Mouse (Mus musculus) c-Kit-positive CD71-positive TER-119-positive erythroid progenitor cells, embryonic 14.5 days (primary cell): ENCODE data around the gene Tnfrsf1b.
A peak's percentile ranks its signal among the peaks of the same experiment; 100 is the strongest.

Source experiments
- DNase-seq: peaks from one replicate; pipeline ENCODE4 v3.0.0-alpha.2; 2013; ENCODE audit warnings: low spot score

Tnfrsf1b gene

GRCm38 (mm10) chr4:145257751-145258434, 11.2 kb upstream of the Tnfrsf1b start:
- DNase-seq: no peak

GRCm38 (mm10) chr4:145256144-145256543, 9.5 kb upstream of the Tnfrsf1b start:
- DNase-seq: no peak

DNA sequence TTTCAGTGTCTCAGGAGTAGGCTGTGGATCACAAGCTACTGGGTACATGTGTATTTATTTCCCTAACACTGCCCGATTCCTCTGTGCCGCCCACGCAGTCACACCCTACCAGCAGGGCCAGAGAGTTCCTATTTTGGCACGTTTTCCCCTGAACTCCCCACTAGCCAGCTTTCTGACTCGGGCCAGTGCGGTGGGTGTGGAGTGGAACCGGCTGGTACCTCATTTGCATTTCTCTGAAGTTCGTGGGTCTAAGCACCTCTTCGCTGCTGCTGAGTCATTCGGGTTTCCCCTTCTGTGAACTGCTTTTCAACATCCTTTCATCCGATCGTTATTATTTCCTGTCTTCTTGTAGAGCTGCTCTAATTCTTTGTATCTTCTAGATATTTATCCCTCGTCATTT, 7.7 kb upstream of the Tnfrsf1b start:
- no peak for DNase-seq

- DNase-seq: no peak
Measured at GRCm38 (mm10) chr4:145252611-145253010, 5.9 kb upstream of the Tnfrsf1b start.

GRCm38 (mm10) chr4:145251546-145251945, 4.9 kb upstream of the Tnfrsf1b start:
- no peak for DNase-seq

DNA sequence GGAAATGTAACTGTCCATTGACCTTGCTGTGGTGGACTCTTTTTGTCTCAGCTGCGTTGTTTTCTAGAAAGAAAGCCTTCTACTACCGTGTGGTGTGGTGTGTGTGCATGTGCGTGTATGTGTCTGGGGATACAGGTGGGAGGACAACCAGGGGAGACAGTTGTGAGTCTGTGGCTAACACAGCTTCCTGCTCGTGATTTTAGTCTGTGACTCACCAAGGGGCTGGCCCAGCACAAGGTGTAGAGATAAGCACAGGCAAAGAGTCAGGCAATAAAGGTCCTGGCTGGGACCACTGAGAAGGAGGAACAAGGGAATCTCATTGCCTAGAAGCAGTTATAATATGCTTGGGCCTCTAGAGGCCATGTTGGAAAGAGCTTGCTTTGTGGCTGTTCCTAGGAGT, 3.3 kb upstream of the Tnfrsf1b start:
- DNase-seq: no peak

GRCm38 (mm10) chr4:145247556-145247955, 886 bp upstream of the Tnfrsf1b start:
- DNase-seq: no peak

GRCm38 (mm10) chr4:145245581-145245980, 1.1 kb downstream of the Tnfrsf1b start:
- no peak for DNase-seq

GRCm38 (mm10) chr4:145244676-145245075, 2.0 kb downstream of the Tnfrsf1b start:
- DNase-seq: no peak

GRCm38 (mm10) chr4:145242719-145243350, 3.8 kb downstream of the Tnfrsf1b start:
- no peak for DNase-seq

DNA sequence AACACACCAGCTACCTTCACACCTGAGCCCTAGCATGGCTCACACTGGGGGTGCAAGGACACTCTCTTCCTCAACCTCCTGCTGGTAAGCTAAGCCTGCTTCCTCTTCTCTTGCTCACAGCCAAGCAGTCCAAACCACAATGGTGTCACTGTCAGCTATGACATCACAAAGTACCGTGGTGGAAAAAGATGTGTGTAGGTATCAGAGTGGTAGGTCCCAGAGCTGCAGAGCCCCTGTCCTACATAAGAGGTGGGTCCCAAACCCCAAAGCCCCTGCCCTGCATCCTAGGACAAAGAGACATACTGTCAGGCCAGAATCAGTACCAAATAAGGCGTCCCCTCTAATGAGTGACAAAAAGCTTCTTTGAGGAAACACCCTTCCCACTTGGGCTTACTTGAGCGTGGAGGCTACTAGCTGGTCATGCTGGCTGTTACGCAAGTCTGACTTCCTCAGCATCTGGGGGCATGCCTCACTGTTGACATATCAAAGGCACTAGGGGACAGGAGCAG, 5.9 kb downstream of the Tnfrsf1b start:
- DNase-seq: no peak

- DNase-seq: no peak
Measured at GRCm38 (mm10) chr4:145239049-145239830, 7.4 kb downstream of the Tnfrsf1b start.

DNA sequence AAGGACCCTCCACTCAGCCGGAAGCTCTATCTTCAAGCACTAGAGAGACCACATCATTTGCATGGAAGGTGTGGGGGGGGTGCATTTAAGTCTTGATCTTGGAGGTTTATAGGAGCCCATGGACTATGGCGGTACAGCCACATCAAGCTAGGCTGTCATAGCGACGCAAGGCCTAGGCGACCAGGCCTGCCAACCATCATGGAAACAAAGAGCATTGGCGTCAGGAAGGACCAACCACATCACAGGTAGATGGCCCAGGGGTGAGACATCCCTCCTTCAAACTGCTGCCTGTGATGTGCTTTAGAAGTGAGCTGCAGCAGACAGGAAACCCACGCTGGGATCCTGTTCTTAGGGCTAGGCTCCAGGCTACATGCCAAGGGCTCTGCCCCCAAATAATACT, 10.6 kb downstream of the Tnfrsf1b start:
- DNase-seq: no peak

- DNase-seq: no peak
Measured at GRCm38 (mm10) chr4:145233487-145234228, 13.0 kb downstream of the Tnfrsf1b start.

DNA sequence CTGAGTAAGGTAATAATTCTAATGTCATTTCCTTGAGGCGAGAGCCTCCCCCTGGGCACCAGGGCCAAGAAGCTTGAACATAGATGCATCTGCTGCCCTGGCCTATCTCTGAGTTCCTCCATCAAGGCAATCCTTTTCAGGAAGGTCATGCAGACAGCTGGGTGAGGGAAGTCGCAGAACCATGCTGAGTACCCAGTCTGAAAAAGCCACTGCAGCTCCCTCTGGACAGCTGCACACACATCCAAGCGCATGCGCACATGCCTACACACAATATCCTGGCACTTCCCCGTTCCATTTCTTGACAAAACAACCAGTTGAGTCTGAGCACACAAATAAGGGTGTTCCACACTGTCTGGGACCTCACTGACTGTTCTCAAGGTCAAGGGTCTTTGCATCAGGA, 14.9 kb downstream of the Tnfrsf1b start:
- DNase-seq: no peak

- DNase-seq: no peak
Measured at GRCm38 (mm10) chr4:145230647-145231046, 16.0 kb downstream of the Tnfrsf1b start.

DNA sequence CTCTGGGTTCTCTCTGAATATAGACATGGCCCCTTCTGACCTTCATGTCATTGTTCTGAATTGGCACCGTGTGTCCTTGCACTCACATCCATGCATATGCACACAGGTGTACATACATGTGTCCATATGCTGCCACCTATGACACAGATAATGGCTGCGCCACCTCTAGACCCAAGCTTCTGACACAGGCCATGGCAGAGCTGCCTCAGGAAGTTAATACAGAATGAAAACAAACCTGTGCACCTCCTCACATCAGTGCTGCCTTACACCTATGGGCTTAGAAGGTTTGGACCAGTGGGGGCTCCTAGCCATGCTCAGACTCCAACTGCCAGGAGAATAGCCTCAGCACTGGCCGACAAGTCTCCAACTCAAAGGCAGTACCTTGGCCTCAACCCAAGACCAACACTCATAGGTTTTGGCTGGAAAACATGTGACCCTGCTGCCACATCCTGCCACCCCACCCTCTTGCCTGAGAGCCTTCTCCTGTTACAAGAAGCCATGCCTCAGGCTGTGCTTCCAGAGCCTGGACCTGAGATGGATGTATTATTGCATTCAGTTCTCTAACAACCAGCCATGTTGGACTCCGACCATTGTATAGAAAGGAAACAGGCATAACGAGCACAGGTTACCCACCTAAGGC, 17.0 kb downstream of the Tnfrsf1b start:
- DNase-seq: no peak

GRCm38 (mm10) chr4:145229051-145229450, 17.6 kb downstream of the Tnfrsf1b start:
- DNase-seq: no peak

- DNase-seq: no peak
Measured at GRCm38 (mm10) chr4:145224613-145225012, 22.1 kb downstream of the Tnfrsf1b start.

DNA sequence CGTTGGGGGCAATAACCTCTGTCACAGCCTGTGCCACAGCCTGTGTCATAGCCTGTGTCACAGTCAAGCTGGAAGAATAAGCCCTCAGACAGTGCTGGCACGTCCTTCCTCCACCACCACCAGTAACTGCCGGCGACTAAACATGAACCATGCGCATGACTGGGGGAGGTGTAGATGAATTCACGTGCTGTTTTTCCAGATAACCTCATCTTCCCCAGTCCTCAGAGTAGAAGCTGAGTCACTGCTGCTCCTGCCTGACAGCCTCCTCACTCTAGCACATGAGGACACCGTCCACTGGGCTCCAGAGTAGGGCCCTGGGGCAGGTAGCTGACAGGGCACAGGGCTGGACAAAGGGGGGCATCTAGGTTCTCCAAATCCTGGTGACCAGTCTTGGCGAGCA, 24.6 kb downstream of the Tnfrsf1b start:
- DNase-seq: peak; percentile 51

DNA sequence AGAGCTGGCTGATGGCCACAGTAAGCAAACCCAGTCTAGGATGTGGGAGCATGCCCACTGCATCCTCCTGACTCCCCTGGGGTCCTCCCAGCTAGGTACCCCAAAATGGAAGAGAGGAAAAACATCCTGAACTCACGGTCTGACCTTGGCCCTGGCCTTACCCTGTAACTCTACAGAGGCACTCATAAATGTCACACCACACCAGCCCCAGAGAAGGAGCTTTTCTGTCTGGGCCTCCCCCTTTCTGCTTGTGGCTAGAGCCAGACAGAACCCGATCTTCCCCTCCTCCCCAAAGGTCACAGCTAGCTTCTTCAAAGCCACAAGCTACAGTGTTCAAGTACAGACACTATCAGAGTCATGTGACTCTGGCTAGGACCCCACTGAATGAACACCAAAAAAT, 25.3 kb downstream of the Tnfrsf1b start:
- DNase-seq: no peak

GRCm38 (mm10) chr4:145220001-145220400, 26.7 kb downstream of the Tnfrsf1b start:
- no peak for DNase-seq
